Mouse (Mus musculus) adipocyte (in vitro differentiated cells): Measurements from ENCODE around the gene Akain1.

Experiments used
- DNase-seq: peaks from one replicate; pipeline ENCODE4 v3.0.0-alpha.2; 2016; ENCODE audit warnings: low spot score

Akain1 gene

GRCm38 (mm10) chr17:69487116-69487515 lies 48.0 kb downstream of the Akain1 start:
- DNase-seq = no peak

GRCm38 (mm10) chr17:69487884-69488283 lies 48.8 kb downstream of the Akain1 start:
- DNase-seq = no peak

DNA sequence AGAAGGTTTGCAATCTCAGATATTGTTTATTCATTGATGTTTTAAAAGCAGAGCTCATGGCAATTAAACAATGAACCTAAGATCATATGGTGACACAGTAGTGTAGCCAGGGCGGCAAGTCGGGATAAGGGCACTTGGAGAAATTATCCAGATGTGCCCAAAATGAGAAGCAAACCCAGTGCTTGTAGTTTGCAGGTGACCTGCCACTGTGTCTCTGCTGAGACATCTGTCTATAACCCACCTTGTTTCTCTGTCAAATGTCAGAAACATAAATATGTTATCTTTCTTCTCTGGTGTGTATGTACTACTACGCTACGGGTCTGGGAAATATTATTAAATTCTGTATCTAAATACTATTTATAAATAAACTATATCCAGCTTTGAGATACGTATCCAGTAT lies 49.7 kb downstream of the Akain1 start:
- no peak for DNase-seq

DNA sequence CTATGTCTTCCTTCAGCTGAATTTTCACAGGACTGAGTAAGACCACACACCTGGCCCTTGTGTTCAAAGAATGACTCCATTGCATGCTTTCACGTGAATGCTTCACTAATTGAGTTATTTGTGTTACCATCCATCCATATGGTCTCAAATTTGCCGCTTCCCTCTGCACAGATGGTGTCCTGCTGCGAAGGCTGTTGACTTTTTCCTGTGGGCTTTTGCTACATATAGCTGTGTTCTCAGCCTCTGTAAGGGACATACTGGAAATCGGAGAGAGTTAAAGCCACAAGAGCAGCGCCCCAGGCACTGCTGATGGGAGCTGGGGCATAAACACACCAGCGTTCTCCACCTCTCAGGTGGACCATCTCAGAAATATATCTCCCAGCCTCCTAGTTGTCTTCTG lies 53.2 kb downstream of the Akain1 start:
- no peak for DNase-seq

DNA sequence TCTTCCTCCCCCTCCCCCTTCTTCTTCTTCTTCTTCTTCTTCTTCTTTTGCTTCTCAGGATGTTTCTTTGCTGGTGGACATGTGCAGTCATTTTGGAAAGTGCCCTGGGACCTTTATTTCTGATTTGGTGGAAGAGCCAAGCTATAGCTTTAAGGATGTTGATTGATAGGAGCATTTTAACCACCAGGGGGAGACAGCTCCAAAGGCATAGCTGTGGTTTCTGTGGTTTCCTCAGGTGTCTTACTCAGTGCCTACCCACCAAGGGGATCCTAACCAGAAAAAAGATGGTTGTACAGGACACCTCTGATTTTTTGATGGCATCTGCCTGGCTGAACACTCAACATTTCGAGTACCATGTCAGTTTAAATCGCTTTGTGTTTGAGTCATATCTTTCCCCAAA lies 56.4 kb downstream of the Akain1 start:
- DNase-seq = no peak

GRCm38 (mm10) chr17:69496125-69496524 lies 57.0 kb downstream of the Akain1 start:
- DNase-seq = no peak

DNA sequence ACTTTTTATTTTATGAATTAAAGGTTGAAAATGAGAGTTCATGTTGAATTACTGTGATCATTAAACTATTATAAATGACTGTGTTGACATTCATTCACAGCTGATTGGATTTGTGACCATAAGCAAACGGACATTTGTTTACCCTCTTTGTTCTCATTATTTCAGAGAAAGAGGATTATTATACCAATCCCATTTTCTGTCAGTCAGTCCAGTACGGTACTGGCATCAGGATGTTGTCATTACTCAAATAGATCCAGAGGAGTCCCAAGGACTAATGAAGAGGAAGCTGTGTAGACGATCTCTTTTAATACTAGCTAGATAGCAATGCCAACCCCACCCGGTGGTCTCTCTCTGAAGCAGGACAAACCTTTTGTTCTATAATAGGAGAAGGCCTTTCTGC lies 58.2 kb downstream of the Akain1 start:
- DNase-seq = no peak

DNA sequence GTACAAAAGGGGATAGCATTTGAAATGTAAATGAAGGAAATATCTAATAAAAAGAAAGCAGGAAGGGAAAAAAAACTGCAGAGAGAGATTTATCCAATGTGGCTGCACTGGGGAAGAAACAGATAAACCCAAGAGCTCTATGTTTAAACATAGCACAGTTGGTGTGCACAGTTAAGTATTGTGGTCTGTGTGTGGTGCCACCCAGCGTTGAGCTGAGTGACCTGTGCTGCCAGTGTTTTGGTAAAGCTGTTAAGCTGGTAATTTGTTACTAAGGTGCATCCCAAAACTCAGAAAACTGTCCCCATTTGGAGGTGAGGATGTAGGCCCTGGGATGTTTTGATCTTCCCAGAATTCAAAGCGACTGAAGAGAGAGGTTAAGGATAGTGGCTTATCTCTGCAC lies 59.8 kb downstream of the Akain1 start:
- DNase-seq = peak; percentile 14

- no peak for DNase-seq
These were observed 60.3 kb downstream of the Akain1 start for GRCm38 (mm10) chr17:69499441-69499840.

GRCm38 (mm10) chr17:69506070-69506469 lies 66.9 kb downstream of the Akain1 start:
- DNase-seq = peak; percentile 38

GRCm38 (mm10) chr17:69516344-69516907 lies 77.3 kb downstream of the Akain1 start:
- DNase-seq = no peak

DNA sequence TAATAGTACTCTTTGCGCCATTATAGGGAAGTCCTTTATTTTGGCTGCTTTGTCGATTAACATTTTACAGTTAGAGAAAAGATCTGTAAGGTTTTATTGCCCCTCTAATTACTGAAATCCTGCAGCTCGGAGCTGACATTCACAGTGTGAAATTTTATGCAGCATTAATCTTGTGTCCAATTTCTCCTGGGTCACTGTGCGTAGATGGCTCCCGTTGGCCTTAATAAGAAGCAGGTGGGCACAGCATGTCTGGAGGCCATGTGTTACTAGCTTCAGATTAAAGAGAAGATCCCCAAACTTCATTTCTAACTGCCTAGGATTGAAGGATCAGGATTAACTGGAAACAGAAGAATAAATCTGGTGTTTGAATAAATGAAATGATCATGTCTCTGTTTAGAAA lies 92.3 kb downstream of the Akain1 start:
- DNase-seq = no peak
